Mouse (Mus musculus): ENCODE data around the gene Eif4enif1.
"Not testable (repeated sequence)": the region's sequence is repeated elsewhere in the genome, so short reads cannot be mapped to it uniquely, and the experiment has no call there.

Eif4enif1 gene

DNA sequence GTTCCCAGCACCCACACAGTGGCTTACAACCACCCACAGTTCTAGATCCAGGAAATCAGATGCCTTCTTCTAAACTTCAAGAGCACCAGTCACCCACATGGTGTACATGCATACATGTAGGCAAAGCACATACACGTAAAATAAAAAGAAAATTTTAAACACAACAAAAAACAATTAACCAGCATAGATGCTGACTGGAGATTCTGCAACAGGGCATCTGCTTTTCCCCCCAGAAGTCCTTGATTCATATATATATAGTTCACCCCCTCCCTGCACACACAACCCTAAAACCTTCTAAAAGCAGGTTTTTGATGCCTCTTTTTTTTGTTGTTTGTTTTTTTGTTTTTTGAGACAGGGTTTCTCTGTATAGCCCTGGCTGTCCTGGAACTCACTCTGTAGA lies 19.5 kb upstream of the Eif4enif1 start:
- not testable (repeated sequence) for DNase-seq

DNA sequence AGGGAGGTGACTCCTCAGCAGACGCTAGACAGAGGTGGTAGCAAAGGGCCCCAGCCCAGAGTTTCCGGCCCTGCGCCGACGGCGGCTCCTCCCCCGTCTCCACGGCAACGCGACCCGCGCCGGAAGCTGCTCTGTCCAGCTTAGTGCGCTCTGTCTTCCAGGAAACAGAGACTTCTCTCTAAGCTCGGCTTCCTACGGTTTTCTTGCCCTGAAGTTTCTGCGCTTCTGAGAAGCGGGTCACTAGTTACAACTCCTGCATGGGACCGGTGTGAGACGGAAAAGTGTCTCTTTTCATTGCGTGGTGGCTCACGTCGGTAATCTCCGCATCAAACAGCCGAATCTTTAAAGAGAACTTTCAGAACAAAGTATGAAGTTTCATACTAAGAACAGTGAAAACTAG lies 8.8 kb upstream of the Eif4enif1 start, which contains the start of gene Sfi1:
TSS of gene Sfi1 (minus strand) at position 101 of the 400 bp plus-strand sequence.
- no peak for DNase-seq

DNA sequence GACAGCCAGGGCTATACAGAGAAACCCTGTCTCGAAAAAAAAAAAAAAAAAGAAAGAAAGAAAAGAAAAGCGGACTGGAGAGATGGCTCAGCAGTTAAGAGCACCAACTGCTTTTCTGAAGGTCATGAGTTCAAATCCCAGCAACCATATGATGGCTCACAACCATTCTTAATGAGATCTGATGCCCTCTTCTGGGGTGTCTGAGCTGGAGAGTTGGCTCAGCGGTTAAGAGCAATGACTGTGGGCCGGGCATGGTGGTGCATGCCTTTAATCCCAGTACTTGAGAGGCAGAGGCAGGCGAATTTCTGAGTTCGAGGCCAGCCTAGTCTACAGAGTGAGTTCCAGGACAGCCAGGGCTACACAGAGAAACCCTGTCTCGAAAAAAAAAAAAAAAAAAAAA lies 1.6 kb upstream of the Eif4enif1 start:
- DNase-seq: not testable (repeated sequence)

DNA sequence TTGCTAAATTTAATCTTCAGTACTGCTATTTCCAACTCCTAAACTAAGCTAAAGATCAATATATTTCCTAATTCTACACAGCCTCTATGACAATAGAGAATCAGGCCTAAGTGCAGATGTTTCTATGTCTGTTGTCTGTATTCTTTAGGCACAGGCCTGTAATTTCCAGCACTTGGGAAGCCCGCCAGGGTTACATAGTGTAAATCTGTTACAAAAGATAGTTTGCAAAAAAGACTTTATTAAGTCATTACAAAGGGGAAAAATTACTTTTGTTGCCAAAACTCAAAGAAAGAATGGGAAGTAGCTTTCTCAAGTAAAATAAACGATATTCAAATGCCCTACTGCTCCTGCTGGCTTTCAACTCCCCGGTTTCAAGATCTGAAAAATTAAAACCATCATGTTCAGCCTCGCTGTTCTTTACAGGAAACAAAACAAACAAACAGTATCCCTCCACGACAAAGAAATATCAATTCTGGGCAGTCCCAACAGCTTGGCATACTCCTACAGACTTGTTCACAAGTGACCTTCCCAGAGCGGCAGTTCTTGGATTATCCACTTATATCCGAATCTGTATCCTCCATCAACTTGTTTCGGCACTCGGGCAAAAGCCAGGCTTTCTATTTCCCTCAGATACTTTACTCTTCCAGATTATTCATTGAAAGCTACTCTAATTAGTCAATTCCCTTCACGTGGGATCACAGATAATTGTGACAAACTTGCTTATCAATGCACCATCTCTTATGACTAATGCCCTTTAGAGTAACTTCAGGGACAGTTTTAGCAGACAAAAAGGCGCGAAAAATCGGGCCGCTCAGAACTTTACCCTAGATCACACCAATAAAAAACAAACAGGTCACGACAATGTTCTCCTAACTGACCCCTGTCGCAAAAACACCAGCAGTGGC lies 614 bp upstream of the Eif4enif1 start:
- DNase-seq: no peak

DNA sequence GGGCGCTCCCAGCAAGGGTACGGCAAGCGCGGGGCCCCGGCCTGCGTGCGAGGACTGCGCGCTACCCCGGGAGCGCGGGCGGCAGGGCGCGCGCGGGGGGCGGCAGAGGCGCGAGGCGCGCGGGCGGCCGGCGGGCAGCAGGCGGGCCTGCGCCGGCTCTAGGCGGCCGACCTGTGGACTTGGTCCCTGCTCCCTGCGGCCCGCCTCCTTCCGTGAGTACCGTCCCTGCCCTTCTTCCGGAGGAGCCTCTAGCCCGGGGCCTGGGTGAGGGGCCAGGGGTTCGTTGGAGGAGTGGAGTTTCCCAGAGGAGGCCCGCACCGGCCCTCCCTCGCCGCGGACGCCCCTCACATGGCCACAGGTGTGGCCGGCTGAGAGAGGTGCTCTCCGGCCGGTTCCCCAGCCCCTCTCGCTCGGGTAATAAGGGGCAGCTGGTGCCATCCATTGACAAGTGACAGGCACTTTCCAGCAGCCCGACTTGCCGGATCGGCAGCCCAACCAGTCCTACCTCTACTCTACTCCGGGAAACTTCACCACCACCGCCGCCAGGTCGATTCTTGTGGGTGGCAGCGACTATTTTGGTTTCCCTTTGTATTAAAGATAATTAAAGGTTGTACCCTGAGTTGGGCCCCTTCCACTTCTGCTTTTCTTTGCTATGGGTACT lies 719 bp downstream of the Eif4enif1 start:
- DNase-seq: peak; percentile 22

DNA sequence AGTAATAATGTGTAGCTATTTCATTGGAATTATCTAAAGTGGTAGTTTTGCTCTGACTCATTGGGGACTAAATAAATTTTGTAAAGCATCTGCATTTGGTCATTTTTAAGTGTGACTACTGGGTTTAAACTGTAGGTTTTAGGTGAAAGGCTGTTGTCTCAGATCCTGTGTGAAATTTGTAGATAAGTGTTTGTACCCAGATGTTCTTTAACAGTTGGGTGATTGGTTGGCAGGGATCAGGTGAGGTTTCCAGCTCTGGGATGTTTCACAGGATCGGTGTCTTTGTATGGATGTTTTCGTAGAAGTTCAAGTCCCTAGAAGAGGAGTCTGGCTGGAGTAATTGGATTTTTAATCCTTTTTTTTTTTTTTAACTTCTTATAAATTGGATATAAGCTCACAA lies 1.6 kb downstream of the Eif4enif1 start:
- DNase-seq: no peak

DNA sequence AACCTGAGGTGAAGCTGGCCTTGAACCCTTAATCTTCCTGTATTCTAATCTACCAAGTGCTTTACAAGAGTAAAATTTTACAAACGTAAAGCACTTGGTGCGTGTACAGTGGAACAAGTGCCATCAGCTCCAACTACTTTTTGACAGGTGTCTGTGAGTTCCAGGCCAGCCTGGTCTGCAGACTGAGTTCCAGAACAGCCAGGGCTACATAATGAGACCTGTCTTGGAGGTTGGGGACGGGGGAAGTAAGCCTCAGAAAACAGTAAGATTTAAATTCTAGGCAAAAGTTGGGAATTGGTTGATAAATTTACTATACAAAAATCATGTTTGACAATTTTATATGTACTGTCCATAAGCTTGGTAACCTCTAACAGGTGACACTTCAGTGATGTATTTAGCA lies 3.0 kb downstream of the Eif4enif1 start:
- no peak for DNase-seq

DNA sequence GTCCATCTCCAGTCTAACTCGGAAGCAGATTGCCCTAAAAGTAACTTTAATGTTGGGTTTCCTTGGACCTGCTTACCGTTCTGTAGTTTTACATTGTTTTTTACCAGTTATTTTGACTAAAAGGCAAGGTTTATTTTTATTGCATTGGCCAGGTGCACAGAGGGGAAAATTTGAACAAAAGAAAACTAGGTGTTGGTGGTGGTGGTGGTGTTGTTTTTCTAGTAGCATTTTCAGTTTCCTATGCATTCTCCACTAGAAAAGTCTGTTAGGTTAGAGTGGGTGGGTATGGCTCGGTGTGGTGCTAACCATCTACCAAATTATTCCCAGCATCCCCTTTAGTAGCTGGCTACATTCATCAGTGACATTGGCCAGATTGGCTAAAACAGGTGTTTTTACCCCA lies 4.6 kb downstream of the Eif4enif1 start:
- no peak for DNase-seq

DNA sequence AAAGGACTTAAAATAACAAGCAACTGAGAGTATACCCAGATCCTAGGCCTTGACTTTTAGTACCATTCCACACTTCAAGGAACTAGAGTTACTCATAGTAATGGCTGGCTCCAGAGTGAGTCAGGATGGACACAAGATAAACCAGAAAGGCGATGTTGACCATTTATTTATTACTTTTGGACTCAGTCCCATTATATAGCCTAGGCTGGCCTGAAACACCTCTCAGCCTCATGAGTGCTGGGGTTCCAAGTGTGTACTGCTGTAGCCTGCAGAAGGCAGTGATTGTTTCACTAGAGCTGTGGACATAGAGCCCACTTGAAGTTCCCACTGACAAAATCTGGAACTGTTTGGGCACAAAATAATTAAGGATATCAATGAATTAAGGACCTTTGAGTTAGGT lies 10.3 kb downstream of the Eif4enif1 start:
- no peak for DNase-seq

DNA sequence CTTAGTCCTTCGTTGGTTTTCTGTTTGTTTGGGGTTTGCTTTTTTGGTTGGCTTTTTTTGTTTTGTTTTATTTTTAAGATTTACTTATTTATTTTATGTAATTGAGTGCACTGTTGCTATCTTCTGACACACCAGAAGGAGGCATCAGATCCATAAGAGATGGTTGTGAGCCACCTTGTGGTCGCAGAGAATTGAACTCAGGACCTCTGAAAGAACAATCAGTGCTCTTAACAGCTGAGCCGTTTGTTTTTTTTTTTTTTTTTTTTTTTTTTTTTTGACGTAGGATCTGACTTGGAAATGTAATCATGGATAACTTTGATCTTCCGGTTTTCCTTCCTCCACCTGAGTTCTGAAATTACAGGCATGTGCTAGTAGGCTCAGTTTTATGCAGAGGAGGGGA lies 20.9 kb downstream of the Eif4enif1 start:
- no peak for DNase-seq

DNA sequence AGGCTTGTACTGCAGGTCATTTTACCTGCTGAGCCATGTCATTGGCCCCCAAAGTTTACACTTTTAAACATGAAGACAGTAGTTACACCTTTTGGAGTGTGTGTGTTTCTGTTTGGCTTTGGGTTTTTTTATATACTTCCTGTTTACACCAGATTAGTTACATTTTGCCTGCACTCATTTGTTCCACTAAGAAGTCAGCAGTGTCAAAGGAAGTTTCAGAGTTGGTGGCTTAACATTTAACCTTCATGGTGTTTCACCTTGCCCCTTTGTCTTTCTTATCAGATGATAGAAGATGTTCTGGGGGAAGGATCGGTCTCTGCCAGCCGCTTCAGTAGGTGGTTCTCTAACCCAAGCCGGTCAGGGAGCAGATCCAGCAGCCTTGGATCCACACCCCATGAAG lies 24.9 kb downstream of the Eif4enif1 start:
- DNase-seq: no peak

DNA sequence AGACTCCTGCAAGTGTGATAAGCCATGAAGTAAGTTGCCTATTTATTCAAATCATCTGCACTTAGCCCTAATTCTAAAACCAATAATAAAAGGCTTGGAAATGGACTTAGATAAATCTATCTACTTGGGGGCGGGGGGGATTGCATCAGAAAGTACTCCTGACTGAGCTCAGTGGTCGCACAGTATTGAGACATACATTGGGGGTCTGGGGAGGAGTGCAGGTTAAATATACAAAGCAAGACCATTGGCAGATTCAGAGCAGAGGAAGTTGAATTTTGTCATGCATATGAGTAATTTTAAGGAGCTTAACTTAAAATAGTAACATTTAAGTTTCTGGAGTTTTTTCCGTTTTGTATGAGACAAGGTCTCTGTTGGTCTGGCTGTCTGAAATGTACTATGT lies 30.1 kb downstream of the Eif4enif1 start:
- no peak for DNase-seq

DNA sequence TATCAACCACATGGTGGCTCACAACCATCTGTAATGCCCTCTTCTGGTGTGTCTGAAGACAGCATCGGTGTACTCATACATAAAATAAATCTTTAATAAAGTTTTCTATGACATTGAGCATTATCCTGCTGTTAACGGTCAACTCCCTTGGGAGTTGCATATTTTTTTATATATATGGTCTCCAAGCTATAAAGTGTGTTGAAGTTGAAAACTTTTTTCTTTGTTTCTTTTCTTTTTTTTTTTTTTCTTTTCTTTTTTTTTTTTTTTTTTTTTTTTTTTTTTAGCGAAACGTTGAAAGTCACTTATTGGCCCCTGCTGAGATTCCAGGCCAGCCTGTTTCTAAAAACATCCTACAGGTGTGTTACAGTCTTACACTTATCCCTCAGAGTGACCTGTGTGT lies 31.5 kb downstream of the Eif4enif1 start:
- no peak for DNase-seq

DNA sequence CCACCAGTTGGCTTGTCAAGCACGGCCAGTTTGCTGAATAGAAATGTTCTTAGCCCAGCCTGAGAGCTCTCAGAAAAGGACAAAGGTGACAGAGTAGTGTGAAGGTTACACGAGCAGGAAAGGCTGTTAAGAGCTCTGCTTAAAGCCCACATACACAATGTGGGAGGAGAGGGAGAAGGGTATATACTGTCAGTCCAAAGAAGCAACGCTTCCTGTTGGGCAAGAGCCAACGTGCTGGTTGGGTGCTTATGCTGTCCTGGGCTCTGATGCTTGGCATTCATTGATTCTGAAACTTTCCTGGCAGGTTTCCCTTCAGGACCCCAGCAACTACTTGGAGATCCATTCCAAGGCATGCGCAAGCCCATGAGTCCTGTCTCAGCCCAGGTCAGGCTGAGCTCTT lies 33.1 kb downstream of the Eif4enif1 start:
- no peak for DNase-seq

DNA sequence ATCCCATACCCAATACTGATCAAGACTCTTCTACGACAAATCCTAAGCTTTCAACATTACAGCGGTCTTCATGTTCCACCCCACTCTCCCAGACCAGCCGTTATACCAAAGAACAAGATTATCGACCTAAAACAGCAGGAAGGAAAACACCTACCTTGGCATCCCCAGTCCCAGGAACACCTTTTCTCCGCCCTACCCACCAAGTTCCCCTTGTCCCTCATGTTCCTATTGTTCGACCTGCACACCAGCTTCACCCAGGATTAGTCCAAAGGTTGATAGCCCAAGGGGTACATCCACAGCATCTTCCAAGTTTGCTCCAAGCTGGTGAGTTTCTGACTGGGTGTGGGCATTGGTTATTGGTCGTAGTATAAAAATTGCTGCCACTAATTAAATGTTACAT lies 40.2 kb downstream of the Eif4enif1 start:
- DNase-seq: no peak

DNA sequence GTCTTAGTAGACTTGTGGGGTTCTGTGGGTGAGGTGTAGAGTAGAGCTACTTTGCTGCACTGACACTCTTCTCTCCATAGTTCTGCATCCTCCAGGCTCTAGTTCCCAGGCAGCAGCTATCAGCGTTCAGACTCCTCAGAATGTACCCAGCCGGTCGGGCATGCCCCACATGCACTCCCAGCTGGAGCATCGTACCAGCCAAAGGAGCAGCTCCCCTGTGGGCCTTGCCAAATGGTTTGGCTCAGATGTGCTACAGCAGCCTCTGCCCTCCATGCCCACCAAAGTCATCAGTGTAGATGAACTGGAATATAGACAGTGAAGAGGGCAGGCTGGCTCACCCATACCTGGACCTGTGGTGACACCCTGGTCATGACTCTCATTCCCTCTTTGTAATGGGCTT lies 41.6 kb downstream of the Eif4enif1 start:
- peak; percentile 36 for DNase-seq

DNA sequence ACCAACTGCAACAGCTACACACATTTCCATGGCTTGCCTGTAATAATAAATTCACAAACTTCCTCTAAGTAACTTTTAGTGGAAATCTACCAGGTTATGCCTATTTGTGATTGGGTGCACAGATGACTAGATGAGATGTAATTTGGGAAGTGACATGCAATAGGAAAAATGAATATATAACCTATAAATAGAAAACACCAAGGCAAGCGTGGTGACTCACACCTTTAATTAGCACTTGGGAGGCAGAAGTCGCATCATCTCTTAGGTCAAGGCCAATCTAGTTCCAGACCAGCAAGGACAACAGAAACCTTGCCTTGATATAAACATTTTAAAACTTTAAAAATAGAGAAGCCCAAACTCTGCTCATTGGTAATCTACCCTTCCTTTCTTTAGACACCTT lies 45.2 kb downstream of the Eif4enif1 start:
- no peak for DNase-seq

DNA sequence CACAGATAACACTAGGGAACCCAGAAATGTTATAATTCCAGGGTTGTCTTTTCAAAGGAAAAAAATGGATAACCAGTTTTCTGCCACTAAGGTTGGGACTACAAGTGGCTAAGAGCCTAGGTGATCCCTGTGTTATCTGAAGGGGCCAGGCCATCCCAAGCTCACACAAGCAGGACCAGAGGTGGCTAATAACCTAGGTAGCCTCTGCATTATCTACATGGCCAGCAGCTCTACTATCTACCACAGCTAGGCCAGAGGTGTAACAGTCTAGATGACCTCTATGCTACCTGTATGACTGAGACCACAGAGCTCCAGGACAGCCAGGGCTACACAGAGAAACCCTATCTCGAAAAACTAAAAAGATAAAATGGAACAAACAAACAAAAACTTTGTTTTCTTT lies 57.3 kb downstream of the Eif4enif1 start:
- DNase-seq: no peak

DNA sequence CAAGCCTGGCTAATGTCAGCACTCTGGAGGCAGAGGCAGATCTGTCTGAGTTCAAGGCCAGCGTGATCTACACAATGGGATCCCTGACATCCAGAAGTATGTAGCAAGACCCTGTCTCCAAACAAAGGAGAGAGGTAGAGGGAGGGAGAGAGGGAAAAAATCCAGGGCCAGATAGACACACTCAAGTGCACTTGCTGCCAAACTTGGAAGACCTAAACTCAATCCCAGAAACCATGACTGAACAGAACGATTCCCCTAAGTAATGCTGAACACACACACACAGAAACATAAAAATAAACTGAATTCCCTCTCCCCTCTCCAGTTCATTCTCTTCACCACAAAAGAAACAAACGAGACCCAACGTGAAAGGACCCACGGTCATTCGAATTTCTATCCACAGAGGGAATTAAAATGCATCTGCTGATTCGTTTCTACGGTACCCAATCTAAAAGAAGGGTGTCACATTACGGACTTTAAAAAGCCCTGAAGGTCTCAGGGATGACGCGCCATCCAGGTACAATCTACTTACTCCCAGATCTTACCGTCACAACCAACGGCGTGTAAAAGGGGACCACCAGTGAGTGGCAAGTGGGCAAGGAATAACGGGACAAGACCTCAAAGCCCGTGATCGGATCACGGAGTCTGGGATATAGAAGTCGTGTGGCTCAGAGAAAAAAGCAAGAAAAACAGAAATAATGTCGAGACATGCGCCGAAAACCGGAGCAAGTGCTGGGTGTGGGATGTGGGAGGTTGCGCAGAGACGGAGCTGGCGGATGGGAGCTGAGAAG lies 63.3 kb downstream of the Eif4enif1 start:
- DNase-seq: no peak

DNA sequence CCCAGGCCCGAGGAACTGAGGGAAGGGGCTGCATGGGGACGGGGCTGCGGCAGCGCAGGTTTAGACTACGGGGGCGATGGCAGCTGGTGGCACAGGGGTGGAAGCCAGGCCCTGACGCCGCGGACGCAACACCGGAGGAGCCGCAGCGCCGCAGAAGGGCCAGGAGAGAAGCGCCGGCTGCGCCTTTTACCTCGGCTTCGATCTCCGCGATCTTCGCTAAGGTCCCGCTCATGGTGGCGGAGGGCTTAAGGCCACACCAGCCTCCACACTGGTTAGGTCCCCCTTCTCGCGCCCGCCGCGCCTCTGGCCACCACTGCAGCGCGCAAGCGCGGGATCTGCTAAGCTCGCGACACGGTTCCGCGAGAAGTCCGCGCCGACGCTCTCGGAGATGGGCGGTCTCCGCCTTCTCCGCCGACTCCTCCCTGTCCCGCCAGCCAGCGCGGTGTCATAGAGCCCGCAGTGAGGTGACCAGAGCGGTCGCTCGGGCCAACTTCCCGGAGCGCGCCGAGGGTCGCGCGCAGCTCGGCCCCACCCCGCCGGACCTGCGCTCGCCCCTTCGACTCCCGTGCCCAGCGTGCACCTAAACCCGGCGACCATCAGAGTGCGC lies 64.0 kb downstream of the Eif4enif1 start, which contains the start of gene Drg1:
TSS of gene Drg1 (minus strand) at position 337 of the 607 bp plus-strand sequence.
- DNase-seq: peak; percentile 95

DNA sequence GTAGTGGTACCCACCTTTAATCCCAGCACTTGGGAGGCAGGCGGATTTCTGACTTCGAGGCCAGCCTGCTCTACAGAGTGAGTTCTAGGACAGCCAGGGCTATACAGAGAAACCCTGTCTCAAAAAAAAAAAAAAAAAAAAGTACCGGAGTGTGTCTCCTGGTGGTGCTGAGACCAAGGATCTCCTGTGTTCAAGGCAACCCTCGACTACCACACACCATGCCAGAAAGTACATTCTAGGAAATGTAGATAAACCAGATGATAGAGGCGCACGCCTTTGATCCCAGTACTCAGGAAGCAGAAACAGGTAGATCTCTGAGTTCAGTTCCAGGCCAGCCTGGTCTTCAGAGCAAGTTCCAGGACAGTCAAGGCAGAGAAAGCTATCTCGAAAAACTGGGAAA lies 64.9 kb downstream of the Eif4enif1 start:
- DNase-seq: no peak

DNA sequence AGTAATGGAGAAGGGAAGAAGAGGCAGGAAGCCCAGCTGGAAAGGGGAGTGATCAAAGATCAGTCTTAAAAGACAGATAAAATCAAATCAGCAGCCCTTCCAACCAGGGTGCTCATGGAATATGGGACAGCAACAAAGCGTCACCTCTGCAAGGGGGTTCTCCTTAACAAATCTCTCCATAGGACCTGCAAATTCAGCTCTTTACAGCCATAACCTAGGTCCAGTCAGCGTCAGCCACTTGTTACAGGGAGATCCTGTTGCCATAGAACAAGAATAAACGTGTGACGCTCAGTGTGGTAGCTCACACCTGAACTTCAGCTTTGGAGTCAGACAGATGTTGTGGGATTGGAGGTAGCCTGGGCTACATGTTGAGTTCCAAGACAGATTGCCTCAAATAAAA lies 67.0 kb downstream of the Eif4enif1 start:
- DNase-seq: no peak

DNA sequence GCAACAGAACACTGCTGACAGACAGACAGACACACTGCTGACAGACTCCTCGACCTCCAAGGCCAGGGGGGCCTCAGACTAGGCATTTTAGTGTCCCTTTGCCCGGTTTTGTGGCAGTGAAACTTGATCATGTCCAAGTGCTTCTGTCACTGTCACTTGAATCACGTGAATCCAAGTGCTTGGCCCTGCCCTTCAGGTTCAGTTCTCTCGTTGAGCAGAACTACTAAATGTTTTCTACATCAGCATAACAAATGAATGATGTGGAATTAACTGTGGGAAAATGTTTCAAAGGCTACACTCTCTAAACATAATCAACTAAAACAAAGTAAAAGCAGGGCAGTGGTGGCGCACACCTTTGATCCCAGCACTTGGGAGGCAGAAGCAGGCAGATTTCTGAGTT lies 76.2 kb downstream of the Eif4enif1 start:
- no peak for DNase-seq

All from layer of hippocampus, adult 9-11 months (tissue).